13 mouse cellular contexts compared by ENCODE assay signal in the genomic region with DNA sequence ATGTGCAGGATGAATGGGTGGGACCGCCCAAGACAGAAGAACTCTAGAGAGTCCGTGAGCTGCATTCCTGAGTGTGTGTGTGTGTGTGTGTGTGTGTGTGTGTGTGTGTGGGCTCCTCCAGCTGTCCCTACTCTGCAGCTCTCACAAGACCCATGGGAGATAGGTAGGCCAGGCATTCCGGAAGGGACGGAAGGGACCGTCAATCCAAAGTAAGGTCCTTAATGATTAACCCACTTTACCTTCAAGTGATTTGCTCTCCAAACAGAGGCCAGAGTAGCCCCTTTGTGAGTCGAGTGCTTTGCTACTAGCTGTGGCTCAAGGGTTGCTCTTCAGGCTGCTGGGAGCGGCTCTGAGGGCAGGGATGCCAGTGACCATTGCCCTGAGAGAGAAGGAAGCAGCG. TPM values are rescaled to one million over a fixed set of nuclear protein-coding genes. Genes with fewer than 3 reads are reported as not detected.
DNase-seq lines count a peak whose midpoint lies in the region; ATAC-seq and TF ChIP-seq lines count a peak whose summit lies in the region.
"Had no signal": no experiment of that assay in that cellular context is flagged by ENCODE, and none has a peak within 500 bp of the region (broad histone marks: within the 10 kb centered on the region; RNA-seq: fewer than 3 reads in every experiment).

No protein-coding gene starts in this region.

- no peak overlapping the region for H3K4me2 ChIP-seq in kidney, embryonic 14.5 days (replicated peaks; ENCODE audit: low read depth, low read length)
- H3K4me2 ChIP-seq in lung, postnatal 0 days (replicated peaks; ENCODE audit: low read depth, low read length): no peak overlapping the region
- H3K4me2 ChIP-seq in midbrain, embryonic 16.5 days (ENCODE audit: low read length): no peak overlapping the region
- H3K4me2 ChIP-seq: liver, embryonic 15.5 days; midbrain, embryonic 13.5 days; neural tube, embryonic 12.5 days had no signal

- no peaks in the 10 kb centered on the region for H3K27me3 ChIP-seq in kidney, embryonic 14.5 days (ENCODE audit: control insufficient read depth, insufficient read depth, low read length)
- no peaks in the 10 kb centered on the region for H3K27me3 ChIP-seq in lung, postnatal 0 days (replicated peaks; ENCODE audit: insufficient read depth, low read length)
- no peaks in the 10 kb centered on the region for H3K27me3 ChIP-seq in midbrain, embryonic 16.5 days (ENCODE audit: control insufficient read depth, insufficient read depth, low read depth, low read length)
- H3K27me3 ChIP-seq: midbrain, embryonic 13.5 days; neural tube, embryonic 12.5 days had no signal

- no peaks in the 10 kb centered on the region for H3K9me3 ChIP-seq in kidney, embryonic 14.5 days (ENCODE audit: control insufficient read depth, low read length)
- H3K9me3 ChIP-seq in lung, postnatal 0 days (ENCODE audit: low read length): no peaks in the 10 kb centered on the region
- no peaks in the 10 kb centered on the region for H3K9me3 ChIP-seq in midbrain, embryonic 16.5 days (replicated peaks; ENCODE audit: control insufficient read depth, low read length, poor library complexity, severe bottlenecking)
- H3K9me3 ChIP-seq: liver, embryonic 15.5 days; midbrain, embryonic 13.5 days; neural tube, embryonic 12.5 days had no signal

- TF ChIP-seq CTCF in lung, postnatal 0 days (IDR thresholded peaks at IDR 0.05): no peak

- TF ChIP-seq EP300 in lung, postnatal 0 days (IDR thresholded peaks at IDR 0.05): peak; percentile 76

- WGBS in kidney, embryonic 14.5 days: 49% methylated on average over 8 of the region's 8 CpGs
- 57% methylated on average over 8 of the region's 8 CpGs for WGBS in lung, postnatal 0 days
- 81% methylated on average over 8 of the region's 8 CpGs for WGBS in midbrain, embryonic 16.5 days

- no peak for ATAC-seq in kidney, embryonic 14.5 days (ENCODE audit: low FRiP score, low TSS enrichment)
- ATAC-seq in lung, postnatal 0 days: peak; percentile 92
- no peak for ATAC-seq in midbrain, embryonic 16.5 days
- ATAC-seq: forebrain, embryonic 16.5 days; midbrain, embryonic 13.5 days had no signal

- H3K9ac ChIP-seq in kidney, embryonic 14.5 days (ENCODE audit: low read depth, low read length): no peak overlapping the region
- H3K9ac ChIP-seq in lung, postnatal 0 days (replicated peaks; ENCODE audit: low read depth): no peak overlapping the region
- H3K9ac ChIP-seq in midbrain, embryonic 16.5 days (ENCODE audit: low read depth, low read length): no peak overlapping the region
- H3K9ac ChIP-seq: liver, embryonic 15.5 days; midbrain, embryonic 13.5 days; neural tube, embryonic 12.5 days had no signal

- H3K36me3 ChIP-seq in kidney, embryonic 14.5 days (ENCODE audit: control insufficient read depth, insufficient read depth, low read length): peaks cover 23% of the 10 kb centered on the region; the same call in 1 of the 2 replicates
- no peaks in the 10 kb centered on the region for H3K36me3 ChIP-seq in lung, postnatal 0 days (ENCODE audit: insufficient read depth, low read length)
- no peaks in the 10 kb centered on the region for H3K36me3 ChIP-seq in midbrain, embryonic 16.5 days (ENCODE audit: control insufficient read depth, insufficient read depth, low read length)
- H3K36me3 ChIP-seq: liver, embryonic 15.5 days; midbrain, embryonic 13.5 days had no signal

- no peak overlapping the region for H3K4me3 ChIP-seq in kidney, embryonic 14.5 days (ENCODE audit: low read length)
- H3K4me3 ChIP-seq in lung, postnatal 0 days (ENCODE audit: low read depth, low read length): no peak overlapping the region
- H3K4me3 ChIP-seq in midbrain, embryonic 16.5 days (ENCODE audit: low read depth, low read length): no peak overlapping the region
- H3K4me3 ChIP-seq: liver, embryonic 15.5 days; midbrain, embryonic 13.5 days; neural tube, embryonic 12.5 days had no signal

- no peak overlapping the region for H3K27ac ChIP-seq in kidney, embryonic 14.5 days (ENCODE audit: low read depth, low read length)
- H3K27ac ChIP-seq in lung, postnatal 0 days (ENCODE audit: low read length): peak overlapping the region; percentile 73
- H3K27ac ChIP-seq in midbrain, embryonic 16.5 days (ENCODE audit: low read length): no peak overlapping the region
- H3K27ac ChIP-seq: liver, embryonic 15.5 days; midbrain, embryonic 13.5 days; neural tube, embryonic 12.5 days had no signal

- peaks cover 19% of the 10 kb centered on the region for H3K4me1 ChIP-seq in kidney, embryonic 14.5 days (ENCODE audit: control insufficient read depth, insufficient read depth, low read length)
- H3K4me1 ChIP-seq in lung, postnatal 0 days (ENCODE audit: insufficient read depth, low read depth, low read length): peaks cover 17% of the 10 kb centered on the region
- no peaks in the 10 kb centered on the region for H3K4me1 ChIP-seq in midbrain, embryonic 16.5 days (ENCODE audit: control insufficient read depth, insufficient read depth, low read length)

- DNase-seq in kidney, adult 11 months: peak; percentile 53
- DNase-seq in kidney, postnatal 14 days: peak; percentile 62
- DNase-seq in lung, postnatal 0 days (ENCODE audit: low spot score): peak; percentile 94
- peak; percentile 80 for DNase-seq in yolk sac, embryonic 10.5 days (ENCODE audit: low spot score)
- DNase-seq in thymus, postnatal 14 days: no peak
- DNase-seq in spleen, postnatal 10 days (ENCODE audit: low spot score in 2 of 2): no peak
- DNase-seq: thymus, postnatal 25 days had no signal

RNA-seq across cellular contexts. Expression of gene Mrc2, which starts 59.7 kb away (rescaled TPM):
- 10.9 and 11.5 TPM in 2 replicates for polyA plus RNA-seq in kidney, embryonic 14.5 days (2014; fragmentation: Nextera tagmentation; extraction: Ambion mirVana)
- polyA plus RNA-seq in lung, postnatal 0 days (2015; fragmentation: Nextera tagmentation; extraction: Ambion mirVana): 20.0 and 22.6 TPM in 2 replicates
- polyA plus RNA-seq in midbrain, embryonic 16.5 days (2015; fragmentation: Nextera tagmentation; extraction: Ambion mirVana): 3.8 and 4.5 TPM in 2 replicates

Comparison
In these comparisons a context has a peak if more than half of its experiments do, and no peak if none do; other contexts are left out.
1. DNase-seq: peak in kidney, adult 11 months (single experiment), kidney, postnatal 14 days (single experiment), lung, postnatal 0 days (single experiment) and yolk sac, embryonic 10.5 days (single experiment); none in thymus, postnatal 14 days (single experiment) and spleen, postnatal 10 days (0 of 2).